Mouse (Mus musculus): Measurements from ENCODE around the gene Unc5b. TPM values are rescaled to one million over a fixed set of nuclear protein-coding genes. Genes with fewer than 3 reads are reported as not detected.

Gene Unc5b
- polyA plus RNA-seq, 1 experiment: 1.1 TPM

DNA sequence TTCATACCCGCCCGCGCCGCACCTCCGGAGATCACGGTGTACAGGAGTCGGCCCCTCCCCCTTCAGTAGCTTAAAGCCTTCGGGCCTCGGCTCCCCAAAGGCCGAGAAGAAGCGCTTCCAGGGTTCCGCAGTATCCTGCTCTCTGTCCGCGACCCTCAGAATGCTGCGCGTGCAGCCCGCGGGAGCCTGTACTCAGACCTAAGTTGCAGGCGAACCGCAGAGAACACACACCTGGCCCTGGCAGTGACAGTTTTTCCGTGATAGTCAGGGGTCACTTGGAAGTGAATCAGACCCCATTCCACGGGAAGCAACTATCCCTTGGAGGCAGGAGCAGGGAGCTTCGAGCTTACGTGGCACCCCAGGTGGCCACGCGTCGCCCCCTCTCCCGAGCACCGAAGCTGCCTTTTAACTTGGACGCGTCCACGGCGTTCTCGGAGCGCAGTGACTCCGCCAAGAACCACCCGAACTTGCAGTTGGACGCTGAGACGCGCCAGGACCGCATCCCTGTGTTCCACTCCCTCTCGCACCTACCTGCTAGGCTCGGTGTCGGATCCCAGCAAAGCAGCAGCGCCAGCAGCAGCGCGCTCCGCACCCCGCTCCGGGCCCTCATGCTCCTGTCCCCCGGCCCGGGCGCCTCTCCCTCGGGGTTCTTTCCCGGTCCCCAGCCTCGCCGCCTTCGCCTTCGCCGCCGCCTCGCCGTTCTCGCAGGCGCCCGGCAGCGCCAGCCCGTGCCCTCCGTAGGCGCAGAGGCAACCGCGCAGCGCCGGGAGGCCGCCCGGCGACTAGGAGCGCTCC lies 628 bp downstream of the Unc5b start:
- Histone ChIP-seq H3K4me3 (ENCODE audit: insufficient read depth, low read length) (peak overlapping the region; percentile 60), H3K4me1 (ENCODE audit: control insufficient read depth, insufficient read depth, low read length) (peaks cover 5% of the 10 kb centered on the region), H3K27ac (ENCODE audit: insufficient read depth, low read depth, low read length) (peak overlapping the region; percentile 13; the same call in 1 of the 2 replicates)
- TF ChIP-seq CTCF (IDR thresholded peaks at IDR 0.05; ENCODE audit: low read depth, low read length): no peak

DNA sequence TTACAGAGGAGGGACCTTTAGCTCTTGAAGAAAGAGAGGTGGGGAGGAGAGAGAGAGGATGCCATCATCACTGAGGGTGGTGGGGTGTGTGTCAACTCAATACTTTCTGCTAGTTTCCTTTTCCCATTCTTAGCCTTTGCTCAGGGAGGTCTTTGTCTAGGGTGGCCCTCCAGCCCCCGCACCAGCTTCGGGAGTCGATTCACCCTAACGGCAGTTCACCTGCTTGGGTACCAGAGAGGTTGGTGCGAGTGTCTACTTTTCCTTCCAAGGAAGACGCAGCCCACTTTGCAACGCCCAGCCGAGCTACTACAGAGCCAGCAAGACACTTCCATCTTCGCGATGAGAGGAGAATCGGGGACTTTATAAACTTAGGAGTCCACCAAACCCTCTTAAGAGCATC lies 1.4 kb downstream of the Unc5b start:
- Histone ChIP-seq H3K4me3 (ENCODE audit: insufficient read depth, low read length) (peak overlapping the region; percentile 60), H3K27ac (ENCODE audit: insufficient read depth, low read depth, low read length) (no peak overlapping the region), H3K4me1 (ENCODE audit: control insufficient read depth, insufficient read depth, low read length) (peaks cover 5% of the 10 kb centered on the region)
- TF ChIP-seq POLR2A (IDR thresholded peaks at IDR 0.05; ENCODE audit: borderline replicate concordance, low read depth, low read length) (no peak), CTCF (IDR thresholded peaks at IDR 0.05; ENCODE audit: low read depth, low read length) (no peak)

DNA sequence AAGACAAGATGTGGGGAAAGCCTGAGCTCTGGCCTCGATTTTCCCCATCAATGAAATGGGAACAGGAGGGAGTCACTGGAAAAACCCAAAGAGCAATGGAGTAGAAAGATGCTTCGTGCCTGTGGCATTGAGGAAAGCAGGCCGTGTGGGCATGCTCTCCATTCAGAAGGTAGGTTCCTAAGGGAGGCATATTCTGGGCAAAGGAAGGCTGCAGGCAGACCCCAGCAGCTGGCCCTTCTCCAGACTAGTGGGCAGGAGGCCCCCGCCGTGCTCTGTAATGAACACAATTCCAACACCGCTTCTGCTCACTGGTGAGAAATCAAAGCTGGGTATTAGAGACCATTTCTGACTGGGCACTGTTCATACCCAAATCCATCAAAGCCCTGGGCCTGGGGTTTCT lies 2.3 kb downstream of the Unc5b start:
- no peak for TF ChIP-seq CTCF (IDR thresholded peaks at IDR 0.05; ENCODE audit: low read depth, low read length)
- TF ChIP-seq POLR2A (IDR thresholded peaks at IDR 0.05; ENCODE audit: borderline replicate concordance, low read depth, low read length): no peak

DNA sequence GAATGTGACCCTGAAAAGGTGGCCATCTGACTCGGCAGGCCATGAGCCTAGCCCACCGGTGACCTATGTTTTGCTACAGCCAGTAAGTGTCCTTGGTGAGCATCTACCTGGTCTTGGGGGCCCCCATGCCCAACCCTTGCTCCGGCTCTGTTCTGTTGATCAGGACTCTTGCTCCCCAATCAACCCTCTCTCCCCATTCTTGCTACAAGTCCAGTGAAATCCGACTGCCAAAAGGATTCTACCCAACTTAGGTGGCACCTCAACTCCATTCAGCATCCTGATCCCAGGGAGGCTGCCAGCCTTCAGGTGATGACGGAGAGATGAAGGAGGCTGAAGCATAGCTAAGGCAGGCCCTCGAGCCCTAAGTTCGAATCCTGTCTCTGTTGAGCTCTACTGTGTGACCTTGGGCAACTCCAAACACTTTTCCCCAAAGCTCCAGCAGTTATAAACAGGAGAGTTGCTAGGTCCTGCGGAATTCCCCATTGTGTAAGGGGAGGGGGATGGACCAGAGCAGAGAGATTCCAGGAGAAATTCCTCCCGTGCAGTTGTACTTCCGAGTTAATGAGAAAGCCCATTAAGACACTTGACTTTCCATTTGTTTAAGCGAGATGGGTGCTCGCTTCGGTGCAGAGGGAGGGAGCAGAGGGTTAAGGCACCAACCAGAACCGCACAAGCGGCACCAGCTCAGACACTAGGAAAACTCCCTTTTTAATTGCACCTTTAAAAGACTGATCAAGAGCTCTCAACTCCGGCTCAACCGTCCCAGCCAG lies 3.3 kb downstream of the Unc5b start:
- TF ChIP-seq CTCF (IDR thresholded peaks at IDR 0.05; ENCODE audit: low read depth, low read length) (no peak), POLR2A (IDR thresholded peaks at IDR 0.05; ENCODE audit: borderline replicate concordance, low read depth, low read length) (no peak)
- Histone ChIP-seq H3K27ac (ENCODE audit: insufficient read depth, low read depth, low read length) (no peak overlapping the region), H3K4me1 (ENCODE audit: control insufficient read depth, insufficient read depth, low read length) (no peaks in the 10 kb centered on the region), H3K4me3 (ENCODE audit: insufficient read depth, low read length) (no peak overlapping the region)

More for the DNA sequence above, 2.3 kb downstream of the Unc5b start:
- no peak overlapping the region for H3K4me3 ChIP-seq (ENCODE audit: insufficient read depth, low read length)
- no peak overlapping the region for H3K27ac ChIP-seq (ENCODE audit: insufficient read depth, low read depth, low read length)
- no peaks in the 10 kb centered on the region for H3K4me1 ChIP-seq (ENCODE audit: control insufficient read depth, insufficient read depth, low read length)

DNA sequence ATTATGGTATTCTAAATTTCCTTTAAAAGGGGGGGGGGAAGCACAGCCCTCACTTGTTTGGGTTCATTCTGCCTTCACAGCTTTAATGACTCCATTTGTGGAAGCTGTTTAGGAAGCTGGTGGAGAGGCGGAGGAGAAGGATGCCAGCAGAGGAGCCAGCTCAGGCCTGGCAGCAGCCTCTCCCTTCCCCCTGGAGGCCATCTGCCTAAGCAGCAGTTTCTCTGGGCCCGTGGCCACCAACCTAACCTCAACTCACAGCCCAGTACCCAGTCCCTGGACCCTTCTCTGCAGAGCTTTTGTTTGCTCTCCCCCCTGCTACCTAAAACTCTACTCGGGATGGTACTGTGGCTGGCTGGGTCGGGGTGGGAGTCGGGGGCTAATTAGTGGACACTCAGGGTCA lies 4.1 kb downstream of the Unc5b start:
- no peaks in the 10 kb centered on the region for H3K4me1 ChIP-seq (ENCODE audit: control insufficient read depth, insufficient read depth, low read length)
- H3K27ac ChIP-seq (ENCODE audit: insufficient read depth, low read depth, low read length): no peak overlapping the region
- TF ChIP-seq CTCF (IDR thresholded peaks at IDR 0.05; ENCODE audit: low read depth, low read length) (no peak), POLR2A (IDR thresholded peaks at IDR 0.05; ENCODE audit: borderline replicate concordance, low read depth, low read length) (no peak)
- H3K4me3 ChIP-seq (ENCODE audit: insufficient read depth, low read length): no peak overlapping the region

DNA sequence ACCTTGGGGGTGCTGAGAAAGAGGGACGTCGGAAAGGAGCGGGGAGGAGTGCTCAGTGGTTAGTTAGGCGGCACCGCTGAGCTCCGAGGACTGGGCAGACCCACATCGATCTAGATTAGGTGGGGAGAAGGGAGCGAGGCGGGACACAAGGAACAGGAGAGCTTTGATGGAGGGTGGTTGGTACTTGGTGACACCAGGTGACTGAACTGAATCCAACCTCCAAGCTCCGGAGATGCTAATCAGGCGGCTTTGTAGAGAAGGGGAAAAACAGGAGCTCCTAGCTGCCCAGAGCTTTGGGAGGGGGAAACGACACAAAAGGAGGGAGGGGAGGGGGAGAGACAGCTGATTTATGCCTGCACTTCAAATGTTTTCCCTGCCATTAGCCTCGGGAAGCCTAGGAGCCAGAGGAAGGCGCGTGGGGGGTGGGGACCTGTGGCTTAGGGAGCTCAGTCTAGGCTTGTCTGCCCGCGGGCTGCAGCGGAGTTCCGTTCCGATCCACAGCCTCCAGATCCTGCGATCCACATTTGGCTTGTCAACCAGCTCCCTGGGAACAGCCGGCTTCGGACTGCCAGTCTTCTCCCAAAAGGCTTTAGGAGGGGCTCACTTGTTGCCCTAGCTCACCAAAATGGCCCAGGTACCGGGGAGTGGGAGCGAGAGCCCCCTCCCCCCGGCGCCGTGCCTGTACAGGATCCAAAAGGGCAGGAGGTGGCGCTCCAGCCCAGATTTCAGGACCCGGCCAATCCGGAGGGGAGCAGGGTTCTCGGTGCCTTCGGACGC lies 4.7 kb downstream of the Unc5b start:
- no peak overlapping the region; the same call in 1 of the 2 replicates for H3K4me3 ChIP-seq (ENCODE audit: insufficient read depth, low read length)
- TF ChIP-seq POLR2A (IDR thresholded peaks at IDR 0.05; ENCODE audit: borderline replicate concordance, low read depth, low read length) (no peak), CTCF (IDR thresholded peaks at IDR 0.05; ENCODE audit: low read depth, low read length) (no peak)
- H3K27ac ChIP-seq (ENCODE audit: insufficient read depth, low read depth, low read length): no peak overlapping the region
- H3K4me1 ChIP-seq (ENCODE audit: control insufficient read depth, insufficient read depth, low read length): no peaks in the 10 kb centered on the region

DNA sequence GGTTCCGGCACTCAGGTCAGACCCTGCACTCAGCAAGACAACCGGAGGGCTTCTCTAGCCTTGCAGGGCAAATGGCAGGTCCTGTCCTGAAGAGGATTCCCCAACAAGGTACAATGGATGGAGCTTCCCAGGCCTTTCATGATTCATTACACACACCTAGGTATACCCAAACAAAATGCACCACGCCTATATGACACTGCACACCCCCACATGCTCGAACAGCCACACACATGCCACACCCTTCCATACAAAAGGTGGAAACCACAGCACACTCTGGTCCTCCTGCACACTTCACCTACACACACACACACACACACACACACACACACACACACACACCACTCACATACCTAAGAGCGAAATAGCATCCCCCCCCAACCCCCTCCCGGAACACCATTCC lies 5.4 kb downstream of the Unc5b start:
- no peak overlapping the region for H3K4me3 ChIP-seq (ENCODE audit: insufficient read depth, low read length)

DNA sequence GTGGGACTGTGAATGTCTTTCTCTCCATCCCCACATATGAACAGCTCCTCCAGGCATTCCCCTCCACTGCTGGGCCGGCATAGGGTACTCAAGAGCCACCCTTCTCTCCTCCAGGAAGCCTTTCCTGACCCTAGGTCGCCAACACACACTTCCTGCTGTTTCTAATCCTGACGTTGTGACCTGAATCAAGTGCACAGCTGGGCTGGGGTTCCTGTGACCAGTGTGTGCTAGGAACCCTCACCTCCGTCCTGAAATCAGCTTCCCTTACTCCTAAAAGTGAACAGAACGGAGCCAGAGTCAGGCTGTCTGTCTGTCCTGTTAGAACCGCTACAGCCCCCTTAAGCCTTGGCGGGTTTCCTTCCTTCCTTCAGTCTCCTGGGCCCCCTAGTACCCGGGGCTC lies 7.6 kb downstream of the Unc5b start:
- Histone ChIP-seq H3K4me1 (ENCODE audit: control insufficient read depth, insufficient read depth, low read length) (no peaks in the 10 kb centered on the region), H3K4me3 (ENCODE audit: insufficient read depth, low read length) (no peak overlapping the region), H3K27ac (ENCODE audit: insufficient read depth, low read depth, low read length) (no peak overlapping the region)
- TF ChIP-seq CTCF (IDR thresholded peaks at IDR 0.05; ENCODE audit: low read depth, low read length) (no peak), POLR2A (IDR thresholded peaks at IDR 0.05; ENCODE audit: borderline replicate concordance, low read depth, low read length) (no peak)

More for the DNA sequence above, 5.4 kb downstream of the Unc5b start:
- TF ChIP-seq CTCF (IDR thresholded peaks at IDR 0.05; ENCODE audit: low read depth, low read length): no peak
- no peak for TF ChIP-seq POLR2A (IDR thresholded peaks at IDR 0.05; ENCODE audit: borderline replicate concordance, low read depth, low read length)
- Histone ChIP-seq H3K27ac (ENCODE audit: insufficient read depth, low read depth, low read length) (no peak overlapping the region), H3K4me1 (ENCODE audit: control insufficient read depth, insufficient read depth, low read length) (no peaks in the 10 kb centered on the region)

DNA sequence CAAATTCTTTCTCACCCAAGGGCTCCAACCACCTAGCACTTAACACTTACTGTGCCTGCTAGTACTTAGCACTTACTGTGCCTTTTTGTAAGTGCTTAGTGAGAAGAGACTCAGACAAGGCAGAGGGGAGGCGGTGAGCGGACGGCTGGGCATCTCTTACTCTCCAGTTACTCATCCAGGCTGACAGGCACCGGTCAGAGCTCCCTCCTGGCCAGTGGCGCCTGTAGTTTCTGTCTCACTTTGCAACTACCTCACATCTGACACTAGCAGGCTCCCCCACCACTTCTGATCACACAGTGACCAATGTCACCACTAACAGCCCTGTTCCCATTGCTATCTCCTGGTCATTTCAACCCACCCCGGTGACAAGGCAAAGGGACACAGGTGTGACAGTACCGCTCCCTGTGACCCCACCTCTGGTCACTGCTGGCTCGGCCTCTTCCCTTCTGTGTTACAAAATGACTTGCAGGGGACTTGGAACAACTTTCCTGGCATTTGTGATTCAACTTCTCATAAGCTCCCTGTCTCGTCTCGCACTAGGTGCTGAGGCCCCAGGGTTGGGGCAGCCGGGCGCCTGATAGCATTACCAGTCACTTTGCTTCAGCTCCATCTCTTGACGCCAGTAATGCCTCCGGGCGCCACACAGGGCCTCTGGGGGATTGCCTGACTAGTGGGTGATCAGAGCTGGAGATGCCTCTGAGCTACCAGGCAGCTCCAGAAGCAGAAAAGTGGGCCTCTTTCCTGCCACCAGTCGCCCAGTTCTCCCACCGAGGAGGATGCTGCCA lies 8.5 kb downstream of the Unc5b start:
- H3K27ac ChIP-seq (ENCODE audit: insufficient read depth, low read depth, low read length): no peak overlapping the region
- H3K4me3 ChIP-seq (ENCODE audit: insufficient read depth, low read length): no peak overlapping the region
- no peak for TF ChIP-seq CTCF (IDR thresholded peaks at IDR 0.05; ENCODE audit: low read depth, low read length)
- TF ChIP-seq POLR2A (IDR thresholded peaks at IDR 0.05; ENCODE audit: borderline replicate concordance, low read depth, low read length): no peak
- H3K4me1 ChIP-seq (ENCODE audit: control insufficient read depth, insufficient read depth, low read length): no peaks in the 10 kb centered on the region; the same call in 1 of the 2 replicates

Data from bone marrow macrophage, adult 2 months (primary cell).